Mouse (Mus musculus): ENCODE measurements around the gene Pdzk1ip1. TPM values are rescaled to one million over a fixed set of nuclear protein-coding genes. Genes with fewer than 3 reads are reported as not detected.
A peak's percentile ranks its signal among the peaks of the same experiment; 100 is the strongest.

Gene Pdzk1ip1
- polyA plus RNA-seq, 1 experiment from 2014 or later: 69.2 TPM

GRCm38 (mm10) chr4:115124713-115125112 lies 36.2 kb downstream of the Pdzk1ip1 start:
- H3K27me3 ChIP-seq: no peaks in the 10 kb centered on the region
- no peaks in the 10 kb centered on the region for H3K36me3 ChIP-seq
- no peak overlapping the region for H3K4me2 ChIP-seq (replicated peaks)
- H3K4me3 ChIP-seq (replicated peaks): no peak overlapping the region
- no peak for ATAC-seq (ENCODE audit: insufficient number of reproducible peaks, low FRiP score, low TSS enrichment, low read depth)
- H3K9me3 ChIP-seq (replicated peaks): no peaks in the 10 kb centered on the region
- H3K27ac ChIP-seq (replicated peaks): no peak overlapping the region
- H3K9ac ChIP-seq: no peak overlapping the region
- H3K4me1 ChIP-seq: no peaks in the 10 kb centered on the region

- H3K27me3 ChIP-seq: peaks cover 22% of the 10 kb centered on the region
- no peaks in the 10 kb centered on the region for H3K9me3 ChIP-seq (replicated peaks)
- H3K4me3 ChIP-seq (replicated peaks): no peak overlapping the region
- no peak for ATAC-seq (ENCODE audit: insufficient number of reproducible peaks, low FRiP score, low TSS enrichment, low read depth)
- peaks cover 5% of the 10 kb centered on the region for H3K4me1 ChIP-seq
- WGBS: 5% methylated on average over 5 of the region's 5 CpGs
- no peaks in the 10 kb centered on the region for H3K36me3 ChIP-seq
- no peak overlapping the region for H3K4me2 ChIP-seq (replicated peaks)
- no peak overlapping the region for H3K9ac ChIP-seq
- H3K27ac ChIP-seq (replicated peaks): no peak overlapping the region
These were observed 44.6 kb downstream of the Pdzk1ip1 start for GRCm38 (mm10) chr4:115133085-115133484.

- WGBS: 1% methylated on average over 29 of the region's 29 CpGs
- Histone ChIP-seq H3K27me3 (peaks cover 22% of the 10 kb centered on the region), H3K36me3 (no peaks in the 10 kb centered on the region), H3K9me3 (replicated peaks) (no peaks in the 10 kb centered on the region), H3K9ac (no peak within 1 kb of the TSS), H3K27ac (replicated peaks) (no peak within 1 kb of the TSS), H3K4me1 (peaks cover 5% of the 10 kb centered on the region), H3K4me3 (replicated peaks) (no peak within 1 kb of the TSS; the same call in 1 of the 2 replicates), H3K4me2 (replicated peaks) (peak within 1 kb of the TSS; percentile 33; the same call in 1 of the 2 replicates)
- ATAC-seq (ENCODE audit: insufficient number of reproducible peaks, low FRiP score, low TSS enrichment, low read depth): no peak
These were observed 45.2 kb downstream of the Pdzk1ip1 start, which contains the start of gene Cyp4x1 for GRCm38 (mm10) chr4:115133621-115134295. Gene Cyp4x1, minus strand, starts transcription at chr4:115134281.

- 17% methylated on average over 7 of the region's 7 CpGs for WGBS
- no peak overlapping the region for H3K27ac ChIP-seq (replicated peaks)
- H3K4me1 ChIP-seq: peaks cover 5% of the 10 kb centered on the region
- H3K4me2 ChIP-seq (replicated peaks): no peak overlapping the region
- H3K9ac ChIP-seq: no peak overlapping the region
- no peaks in the 10 kb centered on the region for H3K9me3 ChIP-seq (replicated peaks)
- no peak overlapping the region for H3K4me3 ChIP-seq (replicated peaks)
- no peaks in the 10 kb centered on the region for H3K36me3 ChIP-seq
- peaks cover 22% of the 10 kb centered on the region for H3K27me3 ChIP-seq
- ATAC-seq (ENCODE audit: insufficient number of reproducible peaks, low FRiP score, low TSS enrichment, low read depth): no peak
These were observed 45.8 kb downstream of the Pdzk1ip1 start for GRCm38 (mm10) chr4:115134296-115134630.

Other genes with a start within 250 kb of the Pdzk1ip1 start
- 1.8 and 2.3 TPM in 2 replicates for gene Foxd2, start 179.8 kb upstream of the Pdzk1ip1 start, polyA plus RNA-seq (2015; fragmentation: Nextera tagmentation; extraction: Ambion mirVana)
- 0.20 TPM in 1 of 2 replicates, not detected in the other for gene Foxe3, start 162.7 kb upstream of the Pdzk1ip1 start, polyA plus RNA-seq (2015; fragmentation: Nextera tagmentation; extraction: Ambion mirVana)
- 107 TPM in 2 replicates for gene Cmpk1, start 101.5 kb upstream of the Pdzk1ip1 start, polyA plus RNA-seq (2015; fragmentation: Nextera tagmentation; extraction: Ambion mirVana)
- 10.3 and 13.3 TPM in 2 replicates for gene Stil, start 88.5 kb upstream of the Pdzk1ip1 start, polyA plus RNA-seq (2015; fragmentation: Nextera tagmentation; extraction: Ambion mirVana)
- gene Tal1, start 32.3 kb upstream of the Pdzk1ip1 start, polyA plus RNA-seq (2015; fragmentation: Nextera tagmentation; extraction: Ambion mirVana): 0.71 and 1.00 TPM in 2 replicates
- gene Cyp4x1, start 45.6 kb downstream of the Pdzk1ip1 start, polyA plus RNA-seq (2015; fragmentation: Nextera tagmentation; extraction: Ambion mirVana): 0.07 and 0.15 TPM in 2 replicates
- 0.11 and 0.24 TPM in 2 replicates for gene Cyp4a29, start 153.4 kb downstream of the Pdzk1ip1 start, polyA plus RNA-seq (2015; fragmentation: Nextera tagmentation; extraction: Ambion mirVana)
- gene Cyp4a12a, start 210.3 kb downstream of the Pdzk1ip1 start, polyA plus RNA-seq (2015; fragmentation: Nextera tagmentation; extraction: Ambion mirVana): 3.0 and 5.8 TPM in 2 replicates

Data from embryonic facial prominence, embryonic 15.5 days (tissue).